Mouse (Mus musculus): ENCODE measurements around the gene Rictor. TPM values are rescaled to one million over a fixed set of nuclear protein-coding genes. Genes with fewer than 3 reads are reported as not detected.

Rictor gene
- total and polyA plus RNA-seq, 3 experiments: 10.3 to 10.6 TPM; not detected in 1

- Histone ChIP-seq H3K79me2 (ENCODE audit: control insufficient read depth, insufficient read depth, low read length, poor library complexity) (no peaks in the 10 kb centered on the region), H3K4me3 (ENCODE audit: control insufficient read depth in 1 of 2, insufficient read depth in 1 of 2, low read depth in 2 of 2, low read length in 2 of 2) (no peak overlapping the region), H3K9me3 (replicated peaks; ENCODE audit: insufficient read depth, low read length) (no peaks in the 10 kb centered on the region), H3K4me1 (ENCODE audit: control insufficient read depth in 1 of 2, insufficient read depth in 2 of 2, low read length in 2 of 2) (no peaks in the 10 kb centered on the region), H3K36me3 (ENCODE audit: control insufficient read depth in 1 of 2, insufficient read depth in 2 of 2, low read length in 2 of 2) (no peaks in the 10 kb centered on the region; a peak in 1 of 4 replicates), H3K9ac (ENCODE audit: control insufficient read depth, low read depth, low read length, poor library complexity, severe bottlenecking) (no peak overlapping the region), H3K27ac (ENCODE audit: control insufficient read depth, low read depth, low read length) (no peak overlapping the region), H3K27me3 (ENCODE audit: control insufficient read depth in 1 of 2, insufficient read depth in 2 of 2, low read length in 2 of 2) (no peaks in the 10 kb centered on the region)
- TF ChIP-seq ZC3H11A (IDR thresholded peaks at IDR 0.05; ENCODE audit: low read depth, low read length) (no peak), SMC3 (IDR thresholded peaks at IDR 0.05; ENCODE audit: low read depth, low read length) (no peak), ELF1 (IDR thresholded peaks at IDR 0.05; ENCODE audit: low read depth, low read length) (no peak), TBP (IDR thresholded peaks at IDR 0.05; ENCODE audit: low read depth, low read length) (no peak), ZMIZ1 (IDR thresholded peaks at IDR 0.05; ENCODE audit: low read depth, low read length) (no peak), MAX (IDR thresholded peaks at IDR 0.05; ENCODE audit: low read length) (no peak), MEF2A (IDR thresholded peaks at IDR 0.05; ENCODE audit: extremely low read depth, insufficient replicate concordance, low read depth, low read length, poor library complexity, severe bottlenecking) (no peak), ETS1 (IDR thresholded peaks at IDR 0.05; ENCODE audit: low read depth, low read length) (no peak), GATA1 (IDR thresholded peaks at IDR 0.05; ENCODE audit: low read depth, low read length) (no peak), MYC (IDR thresholded peaks at IDR 0.05; ENCODE audit: low read depth, low read length) (no peak)
- DNase-seq (ENCODE audit: low read depth, low spot score): no peak
Measured at GRCm38 (mm10) chr15:6668793-6669437, 39.3 kb upstream of the Rictor start.

GRCm38 (mm10) chr15:6678479-6678878, 29.7 kb upstream of the Rictor start:
- H3K27me3 ChIP-seq (ENCODE audit: control insufficient read depth in 1 of 2, insufficient read depth in 2 of 2, low read length in 2 of 2): no peaks in the 10 kb centered on the region
- no peaks in the 10 kb centered on the region for H3K79me2 ChIP-seq (ENCODE audit: control insufficient read depth, insufficient read depth, low read length, poor library complexity)
- H3K9ac ChIP-seq (ENCODE audit: control insufficient read depth, low read depth, low read length, poor library complexity, severe bottlenecking): no peak overlapping the region
- no peak for TF ChIP-seq POLR2AphosphoS2 (IDR thresholded peaks at IDR 0.05; ENCODE audit: low read length)
- TF ChIP-seq HCFC1 (IDR thresholded peaks at IDR 0.05; ENCODE audit: low read depth, low read length): no peak
- no peak for TF ChIP-seq MAZ (IDR thresholded peaks at IDR 0.05; ENCODE audit: low read depth, low read length)
- no peak for TF ChIP-seq MAX (IDR thresholded peaks at IDR 0.05; ENCODE audit: low read length)
- TF ChIP-seq TAL1 (IDR thresholded peaks at IDR 0.05; ENCODE audit: low read length): no peak
- TF ChIP-seq USF2 (IDR thresholded peaks at IDR 0.05; ENCODE audit: borderline replicate concordance in 1 of 2, insufficient read depth in 1 of 2, low read depth in 1 of 2, low read length in 2 of 2): no peak
- no peak for TF ChIP-seq GATA1 (IDR thresholded peaks at IDR 0.05; ENCODE audit: low read depth, low read length)
- no peak for TF ChIP-seq SIN3A (IDR thresholded peaks at IDR 0.05; ENCODE audit: low read length)
- TF ChIP-seq GABPA (IDR thresholded peaks at IDR 0.05; ENCODE audit: low read depth, low read length): no peak
- no peak for TF ChIP-seq BHLHE40 (IDR thresholded peaks at IDR 0.05; ENCODE audit: borderline replicate concordance, low read depth, low read length)
- no peak overlapping the region for H3K4me3 ChIP-seq (ENCODE audit: control insufficient read depth in 1 of 2, insufficient read depth in 1 of 2, low read depth in 2 of 2, low read length in 2 of 2)
- no peaks in the 10 kb centered on the region for H3K9me3 ChIP-seq (replicated peaks; ENCODE audit: insufficient read depth, low read length)
- no peak for DNase-seq (ENCODE audit: low read depth, low spot score)
- no peaks in the 10 kb centered on the region for H3K36me3 ChIP-seq (ENCODE audit: control insufficient read depth in 1 of 2, insufficient read depth in 2 of 2, low read length in 2 of 2)
- H3K27ac ChIP-seq (ENCODE audit: control insufficient read depth, low read depth, low read length): no peak overlapping the region
- H3K4me1 ChIP-seq (ENCODE audit: control insufficient read depth in 1 of 2, insufficient read depth in 2 of 2, low read length in 2 of 2): no peaks in the 10 kb centered on the region
